14 mouse cellular contexts compared by ENCODE assay signal in the genomic region with DNA sequence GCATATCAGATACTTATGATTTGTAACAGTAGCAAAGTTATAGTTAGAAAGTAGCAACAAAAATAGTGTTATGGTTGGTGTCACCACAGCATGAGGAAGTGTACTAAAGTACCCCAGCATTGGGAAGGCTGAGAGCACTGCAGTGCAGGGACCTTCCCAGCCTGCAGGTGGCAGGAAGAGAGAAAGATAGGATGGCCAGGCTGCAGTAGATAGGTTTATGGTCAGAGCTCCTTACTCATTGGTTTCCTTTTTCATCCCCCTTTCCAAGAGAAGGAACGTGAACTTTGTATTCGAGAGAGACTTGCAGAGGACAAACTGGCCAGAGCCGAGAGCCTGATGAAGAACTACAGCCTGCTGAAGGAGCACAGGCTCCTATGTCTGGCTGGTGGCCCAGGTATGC. TPM values are rescaled to one million over a fixed set of nuclear protein-coding genes. Genes with fewer than 3 reads are reported as not detected.
DNase-seq lines count a peak whose midpoint lies in the region; ATAC-seq lines count a peak whose summit lies in the region.
"Had no signal": no experiment of that assay in that cellular context is flagged by ENCODE, and none has a peak within 500 bp of the region (broad histone marks: within the 10 kb centered on the region; RNA-seq: fewer than 3 reads in every experiment).

No protein-coding gene starts in this region.

- no peak overlapping the region for H3K27ac ChIP-seq in kidney, embryonic 16.5 days (ENCODE audit: low read length)
- H3K27ac ChIP-seq: limb, embryonic 15.5 days; midbrain, embryonic 15.5 days; stomach, embryonic 15.5 days had no signal

- no peaks in the 10 kb centered on the region for H3K9me3 ChIP-seq in kidney, embryonic 16.5 days (ENCODE audit: low read length)
- H3K9me3 ChIP-seq: limb, embryonic 15.5 days; midbrain, embryonic 15.5 days; stomach, embryonic 15.5 days had no signal

- peak; percentile 25 for DNase-seq in kidney, adult 18-20 months
- peak; percentile 43 for DNase-seq in 416B (ENCODE audit: low read depth)
- DNase-seq in NIH3T3 (ENCODE audit: low read depth) = peak; percentile 39
- peak; percentile 35 for DNase-seq in kidney, postnatal 10 days
- DNase-seq in ovary, adult 18-20 months (ENCODE audit: low spot score) = no peak
- DNase-seq in gastrocnemius, postnatal 10 days = no peak
- no peak for DNase-seq in adrenal gland, postnatal 36 days
- DNase-seq: adrenal gland, postnatal 25 days; heart, postnatal 4 days had no signal

- no peak for ATAC-seq in kidney, embryonic 16.5 days (ENCODE audit: low FRiP score, low TSS enrichment)
- ATAC-seq: midbrain, embryonic 15.5 days had no signal

- no peak overlapping the region for H3K4me3 ChIP-seq in kidney, embryonic 16.5 days (ENCODE audit: low read length)
- H3K4me3 ChIP-seq: erythroblast, embryonic 14.5 days; limb, embryonic 15.5 days; midbrain, embryonic 15.5 days; stomach, embryonic 15.5 days had no signal

- no peak overlapping the region for H3K9ac ChIP-seq in kidney, embryonic 16.5 days (replicated peaks; ENCODE audit: low read length)
- H3K9ac ChIP-seq: limb, embryonic 15.5 days; midbrain, embryonic 15.5 days; stomach, embryonic 15.5 days had no signal

- no peaks in the 10 kb centered on the region for H3K27me3 ChIP-seq in kidney, embryonic 16.5 days (ENCODE audit: insufficient read depth, low read length)
- H3K27me3 ChIP-seq: limb, embryonic 15.5 days; midbrain, embryonic 15.5 days; stomach, embryonic 15.5 days had no signal

- WGBS in kidney, embryonic 16.5 days = 72% methylated on average over 3 of the region's 3 CpGs

- H3K4me1 ChIP-seq in kidney, embryonic 16.5 days (ENCODE audit: insufficient read depth, low read length) = no peaks in the 10 kb centered on the region
- H3K4me1 ChIP-seq: limb, embryonic 15.5 days; midbrain, embryonic 15.5 days; stomach, embryonic 15.5 days had no signal

- no peak overlapping the region for H3K4me2 ChIP-seq in kidney, embryonic 16.5 days (replicated peaks; ENCODE audit: low read depth, low read length)
- H3K4me2 ChIP-seq: limb, embryonic 15.5 days; midbrain, embryonic 15.5 days; stomach, embryonic 15.5 days had no signal

- peaks cover 69% of the 10 kb centered on the region for H3K36me3 ChIP-seq in kidney, embryonic 16.5 days (ENCODE audit: insufficient read depth, low read length)
- H3K36me3 ChIP-seq: midbrain, embryonic 15.5 days had no signal

RNA-seq across cellular contexts. Expression of gene Nek2, which starts 7.9 kb away (rescaled TPM):
- 50.8 and 52.3 TPM in 2 replicates for polyA plus RNA-seq in kidney, embryonic 16.5 days (2015; fragmentation: Nextera tagmentation; extraction: Ambion mirVana)
- 1 to 10 TPM; 4.7 to 4.9 TPM for total RNA-seq in gastrocnemius, postnatal 10 days (2021)
- total RNA-seq in adrenal gland, postnatal 36 days (2021) = 1 to 10 TPM; 1.9 to 4.1 TPM

Comparison
In these comparisons a context has a peak if more than half of its experiments do, and no peak if none do; other contexts are left out.
1. DNase-seq: peak in kidney, adult 18-20 months (single experiment), 416B (single experiment), NIH3T3 (single experiment) and kidney, postnatal 10 days (single experiment); none in ovary, adult 18-20 months (single experiment), gastrocnemius, postnatal 10 days (single experiment) and adrenal gland, postnatal 36 days (0 of 2).